In the genomic region with DNA sequence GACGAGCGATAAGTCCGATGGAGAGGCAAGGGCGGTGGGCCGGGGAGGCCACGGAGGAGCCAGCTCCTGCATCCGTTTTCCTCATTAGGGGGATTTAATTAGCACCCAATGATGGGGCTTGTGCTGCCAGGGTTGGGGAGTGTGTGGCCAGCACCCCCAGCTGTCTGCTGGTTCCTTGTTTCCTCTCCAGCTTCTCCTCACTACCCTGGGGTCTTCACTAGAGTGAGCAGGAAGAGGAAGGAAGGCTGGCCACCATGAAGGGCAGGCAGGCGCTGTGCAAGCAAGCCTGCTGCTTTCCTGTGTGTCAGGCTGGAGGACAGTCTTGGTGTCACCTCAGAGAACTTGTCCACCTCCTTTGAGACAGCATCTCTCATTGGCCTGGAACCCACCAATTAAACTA, we compare ENCODE assay signal across 22 mouse cellular contexts. TPM values are rescaled to one million over a fixed set of nuclear protein-coding genes. Genes with fewer than 3 reads are reported as not detected.
A peak's percentile ranks its signal among the peaks of the same experiment; 100 is the strongest.
DNase-seq lines count a peak whose midpoint lies in the region; ATAC-seq and TF ChIP-seq lines count a peak whose summit lies in the region.
"Had no signal": no experiment of that assay in that cellular context is flagged by ENCODE, and none has a peak within 500 bp of the region (broad histone marks: within the 10 kb centered on the region; RNA-seq: fewer than 3 reads in every experiment).

No protein-coding gene starts in this region.

- TF ChIP-seq POLR2A in testis, adult 2 months (IDR thresholded peaks at IDR 0.05; ENCODE audit: control insufficient read depth, low read depth, low read length): no peak

- no peak overlapping the region for H3K4me3 ChIP-seq in hindbrain, embryonic 10.5 days
- H3K4me3 ChIP-seq in hindbrain, embryonic 11.5 days (ENCODE audit: low read depth, low read length): no peak overlapping the region
- peak overlapping the region; percentile 63 for H3K4me3 ChIP-seq in testis, adult 2 months (ENCODE audit: control insufficient read depth, low read depth, low read length)
- H3K4me3 ChIP-seq in hindbrain, embryonic 15.5 days: no peak overlapping the region
- H3K4me3 ChIP-seq: lung, embryonic 15.5 days; myocyte had no signal

- 73% methylated on average over 8 of the region's 8 CpGs for WGBS in hindbrain, embryonic 10.5 days
- 59% methylated on average over 8 of the region's 8 CpGs for WGBS in hindbrain, embryonic 11.5 days
- 32% methylated on average over 8 of the region's 8 CpGs for WGBS in hindbrain, embryonic 15.5 days

- ATAC-seq in hindbrain, embryonic 11.5 days (ENCODE audit: low FRiP score): no peak
- 0 out of 2 replicates have a peak, but pooled peaks have one; percentile 46 for ATAC-seq in hindbrain, embryonic 15.5 days (ENCODE audit: low FRiP score, low read depth)
- no peak for ATAC-seq in erythroid progenitor cell, adult 5-6 weeks (replicated peaks; ENCODE audit: low FRiP score, poor library complexity, severe bottlenecking)
- ATAC-seq: intestine, postnatal 0 days had no signal

- peaks cover 16% of the 10 kb centered on the region; the same call in 1 of the 2 replicates for H3K9me3 ChIP-seq in hindbrain, embryonic 10.5 days
- H3K9me3 ChIP-seq in hindbrain, embryonic 11.5 days (ENCODE audit: control insufficient read depth, low read length): no peaks in the 10 kb centered on the region; the same call in 1 of the 2 replicates
- no peaks in the 10 kb centered on the region for H3K9me3 ChIP-seq in hindbrain, embryonic 15.5 days
- H3K9me3 ChIP-seq: lung, embryonic 15.5 days had no signal

- H3K4me1 ChIP-seq in hindbrain, embryonic 10.5 days (replicated peaks): peaks cover 31% of the 10 kb centered on the region
- peaks cover 13% of the 10 kb centered on the region for H3K4me1 ChIP-seq in hindbrain, embryonic 11.5 days (replicated peaks; ENCODE audit: control insufficient read depth, insufficient read depth, low read length)
- peaks cover 4% of the 10 kb centered on the region; the same call in 1 of the 2 replicates for H3K4me1 ChIP-seq in testis, adult 2 months (ENCODE audit: control insufficient read depth, insufficient read depth, low read length)
- H3K4me1 ChIP-seq in hindbrain, embryonic 15.5 days (replicated peaks): peaks cover 28% of the 10 kb centered on the region
- H3K4me1 ChIP-seq: lung, embryonic 15.5 days had no signal

- H3K36me3 ChIP-seq in hindbrain, embryonic 10.5 days: no peaks in the 10 kb centered on the region
- no peaks in the 10 kb centered on the region for H3K36me3 ChIP-seq in hindbrain, embryonic 11.5 days (ENCODE audit: control insufficient read depth, insufficient read depth, low read length)
- no peaks in the 10 kb centered on the region for H3K36me3 ChIP-seq in testis, adult 2 months (ENCODE audit: control insufficient read depth, insufficient read depth, low read length)
- no peaks in the 10 kb centered on the region for H3K36me3 ChIP-seq in hindbrain, embryonic 15.5 days
- H3K36me3 ChIP-seq: lung, embryonic 15.5 days had no signal

- no peak overlapping the region for H3K9ac ChIP-seq in hindbrain, embryonic 11.5 days (ENCODE audit: low read depth, low read length)
- no peak overlapping the region for H3K9ac ChIP-seq in hindbrain, embryonic 15.5 days
- H3K9ac ChIP-seq: lung, embryonic 15.5 days had no signal

- no peak overlapping the region for H3K4me2 ChIP-seq in hindbrain, embryonic 11.5 days (replicated peaks; ENCODE audit: low read depth, low read length)
- no peak overlapping the region for H3K4me2 ChIP-seq in hindbrain, embryonic 15.5 days
- H3K4me2 ChIP-seq: heart, embryonic 11.5 days; liver, embryonic 11.5 days; lung, embryonic 15.5 days had no signal

- peaks cover 2% of the 10 kb centered on the region; the same call in 1 of the 2 replicates for H3K27me3 ChIP-seq in hindbrain, embryonic 10.5 days (ENCODE audit: insufficient read depth, poor library complexity, severe bottlenecking)
- no peaks in the 10 kb centered on the region for H3K27me3 ChIP-seq in hindbrain, embryonic 11.5 days (ENCODE audit: control insufficient read depth, insufficient read depth, low read length)
- H3K27me3 ChIP-seq in testis, adult 2 months (ENCODE audit: control insufficient read depth, insufficient read depth, low read length): no peaks in the 10 kb centered on the region
- 0 out of 2 replicates have a peak, but pooled peaks cover 2% of the 10 kb centered on the region for H3K27me3 ChIP-seq in hindbrain, embryonic 15.5 days
- H3K27me3 ChIP-seq: lung, embryonic 15.5 days had no signal

- peak overlapping the region; percentile 72; the same call in 1 of the 2 replicates for H3K27ac ChIP-seq in hindbrain, embryonic 10.5 days
- no peak overlapping the region for H3K27ac ChIP-seq in hindbrain, embryonic 11.5 days (ENCODE audit: low read depth, low read length)
- H3K27ac ChIP-seq in testis, adult 2 months (ENCODE audit: control insufficient read depth, insufficient read depth, low read depth, low read length): no peak overlapping the region
- H3K27ac ChIP-seq in hindbrain, embryonic 15.5 days (replicated peaks): 0 out of 2 replicates have a peak overlapping the region, but pooled peaks have one; percentile 20
- H3K27ac ChIP-seq: kidney, postnatal 0 days; lung, embryonic 15.5 days had no signal

- no peak for DNase-seq in hindbrain, embryonic 10.5 days (ENCODE audit: low spot score)
- DNase-seq in hindbrain, embryonic 11.5 days (ENCODE audit: low spot score): no peak
- no peak for DNase-seq in testis, postnatal 14 days (ENCODE audit: low spot score)
- DNase-seq in urinary bladder, adult 18-20 months (ENCODE audit: low spot score in 2 of 2): no peak
- DNase-seq in gastrocnemius, postnatal 4 days (ENCODE audit: low spot score in 2 of 2): no peak
- DNase-seq: cerebellum, adult 11-12 months; gastrocnemius, postnatal 14 days; heart, postnatal 36 days; right cerebral cortex, postnatal 4 days; thymus, adult 2 months had no signal

- no peak for TF ChIP-seq CTCF in testis, adult 2 months (IDR thresholded peaks at IDR 0.05; ENCODE audit: control insufficient read depth, insufficient read depth, insufficient replicate concordance, low read depth, low read length)

RNA-seq across cellular contexts. Expression of gene 4931429L15Rik, which starts 2.9 kb away (rescaled TPM):
- not detected in 2 replicates for polyA plus RNA-seq in hindbrain, embryonic 10.5 days (2016; fragmentation: Nextera tagmentation; extraction: Ambion mirVana)
- polyA plus RNA-seq in hindbrain, embryonic 11.5 days (2014; fragmentation: Nextera tagmentation; extraction: Ambion mirVana): 0.15 TPM in 1 of 2 replicates, not detected in the other
- polyA plus RNA-seq in testis, adult 2 months (2012; rRNA removed): 180 and 193 TPM in 2 replicates
- polyA plus RNA-seq in hindbrain, embryonic 15.5 days (2015; fragmentation: Nextera tagmentation; extraction: Ambion mirVana): 0.13 TPM in 1 of 2 replicates, not detected in the other
- not detected in 2 replicates for total RNA-seq in erythroid progenitor cell, adult 5-6 weeks (2015; ENCODE audit: low replicate concordance)
- not detected in 2 replicates for total RNA-seq in erythroid progenitor cell, adult 5-6 weeks (2017; ENCODE audit: low replicate concordance)
- not detected for total RNA-seq in gastrocnemius, postnatal 4 days (2021)
- total RNA-seq: gastrocnemius, postnatal 14 days; heart, postnatal 36 days; left cerebral cortex, postnatal 14 days; megakaryocyte, adult 5-6 weeks had no signal
- polyA plus RNA-seq: embryonic facial prominence, embryonic 14.5 days; heart, embryonic 11.5 days; intestine, postnatal 0 days; kidney, postnatal 0 days; liver, embryonic 11.5 days; lung, embryonic 15.5 days; myocyte had no signal

RNA-seq across cellular contexts. Expression of gene Bud13, which starts 34.1 kb away (rescaled TPM):
- 28.6 and 30.5 TPM in 2 replicates for polyA plus RNA-seq in hindbrain, embryonic 10.5 days (2016; fragmentation: Nextera tagmentation; extraction: Ambion mirVana)
- polyA plus RNA-seq in hindbrain, embryonic 11.5 days (2014; fragmentation: Nextera tagmentation; extraction: Ambion mirVana): 22.4 and 25.0 TPM in 2 replicates
- 5.8 and 6.2 TPM in 2 replicates for polyA plus RNA-seq in testis, adult 2 months (2012; rRNA removed)
- polyA plus RNA-seq in hindbrain, embryonic 15.5 days (2015; fragmentation: Nextera tagmentation; extraction: Ambion mirVana): 15.6 and 18.1 TPM in 2 replicates
- total RNA-seq in erythroid progenitor cell, adult 5-6 weeks (2015; ENCODE audit: low replicate concordance): 5.4 and 13.0 TPM in 2 replicates
- 5.6 and 5.7 TPM in 2 replicates for total RNA-seq in erythroid progenitor cell, adult 5-6 weeks (2017; ENCODE audit: low replicate concordance)
- total RNA-seq in gastrocnemius, postnatal 4 days (2021): 10 to 100 TPM; 12.9 to 13.7 TPM

RNA-seq across cellular contexts. Expression of gene Zpr1, which starts 44.0 kb away (rescaled TPM):
- 64.2 and 75.9 TPM in 2 replicates for polyA plus RNA-seq in hindbrain, embryonic 10.5 days (2016; fragmentation: Nextera tagmentation; extraction: Ambion mirVana)
- 65.7 and 69.6 TPM in 2 replicates for polyA plus RNA-seq in hindbrain, embryonic 11.5 days (2014; fragmentation: Nextera tagmentation; extraction: Ambion mirVana)
- polyA plus RNA-seq in testis, adult 2 months (2012; rRNA removed): 46.5 and 52.2 TPM in 2 replicates
- 55.7 and 60.3 TPM in 2 replicates for polyA plus RNA-seq in hindbrain, embryonic 15.5 days (2015; fragmentation: Nextera tagmentation; extraction: Ambion mirVana)
- total RNA-seq in erythroid progenitor cell, adult 5-6 weeks (2015; ENCODE audit: low replicate concordance): 5.4 and 9.6 TPM in 2 replicates
- total RNA-seq in erythroid progenitor cell, adult 5-6 weeks (2017; ENCODE audit: low replicate concordance): 5.9 and 6.3 TPM in 2 replicates
- total RNA-seq in gastrocnemius, postnatal 4 days (2021): 10 to 100 TPM; 21.9 to 22.2 TPM

RNA-seq across cellular contexts. Expression of gene Apoa5, which starts 48.5 kb away (rescaled TPM):
- polyA plus RNA-seq in hindbrain, embryonic 10.5 days (2016; fragmentation: Nextera tagmentation; extraction: Ambion mirVana): 0.24 and 0.43 TPM in 2 replicates
- not detected in 2 replicates for polyA plus RNA-seq in hindbrain, embryonic 11.5 days (2014; fragmentation: Nextera tagmentation; extraction: Ambion mirVana)
- not detected in 2 replicates for polyA plus RNA-seq in testis, adult 2 months (2012; rRNA removed)
- polyA plus RNA-seq in hindbrain, embryonic 15.5 days (2015; fragmentation: Nextera tagmentation; extraction: Ambion mirVana): not detected in 2 replicates
- not detected in 2 replicates for total RNA-seq in erythroid progenitor cell, adult 5-6 weeks (2015; ENCODE audit: low replicate concordance)
- not detected in 2 replicates for total RNA-seq in erythroid progenitor cell, adult 5-6 weeks (2017; ENCODE audit: low replicate concordance)
- total RNA-seq in gastrocnemius, postnatal 4 days (2021): under 1 TPM in 1 of 2 experiments, not detected in 1; 0.39 TPM
- total RNA-seq: gastrocnemius, postnatal 14 days; heart, postnatal 36 days; left cerebral cortex, postnatal 14 days had no signal
- polyA plus RNA-seq: embryonic facial prominence, embryonic 14.5 days; heart, embryonic 11.5 days; lung, embryonic 15.5 days; myocyte had no signal

Comparison
In these comparisons a context has a peak if more than half of its experiments do, and no peak if none do; other contexts are left out.
1. H3K27ac ChIP-seq: peak in hindbrain, embryonic 10.5 days (single experiment) and hindbrain, embryonic 15.5 days (single experiment); none in hindbrain, embryonic 11.5 days (single experiment) and testis, adult 2 months (single experiment).
2. RNA of gene 4931429L15Rik, which starts 2.9 kb away (polyA plus RNA-seq): 180 to 193 TPM in testis, adult 2 months; 0.15 TPM in hindbrain, embryonic 11.5 days, 0.13 TPM in hindbrain, embryonic 15.5 days and not detected in hindbrain, embryonic 10.5 days; every median in the first group is over 100 times any median in the second.